ENCODE assay signal across 8 mouse cellular contexts in genomic region chr17:44239030-44239721, GRCm38 (mm10). TPM values are rescaled to one million over a fixed set of nuclear protein-coding genes. Genes with fewer than 3 reads are reported as not detected.
A peak's percentile ranks its signal among the peaks of the same experiment; 100 is the strongest.
DNase-seq lines count a peak whose midpoint lies in the region; ATAC-seq lines count a peak whose summit lies in the region.

No protein-coding gene starts in this region.

- intact Hi-C loops in heart, postnatal 25 days (cut with DNase I), result no loop called here

- peak; percentile 25 for DNase-seq in forebrain, embryonic 10.5 days (ENCODE audit: extremely low spot score, low spot score)
- no peak for DNase-seq in forebrain, embryonic 14.5 days (ENCODE audit: low spot score)
- DNase-seq in embryo, embryonic 9.5 days (ENCODE audit: extremely low spot score), result peak; percentile 54
- peak; percentile 32 for DNase-seq in heart, postnatal 25 days (ENCODE audit: low spot score)
- DNase-seq in large intestine, adult 2 months (ENCODE audit: low read depth, low spot score), result peak; percentile 71
- no peak for DNase-seq in layer of hippocampus, adult 11-12 months (ENCODE audit: low spot score)

- peaks cover 6% of the 10 kb centered on the region for H3K9me3 ChIP-seq in forebrain, embryonic 10.5 days
- no peaks in the 10 kb centered on the region for H3K9me3 ChIP-seq in forebrain, embryonic 14.5 days (replicated peaks; ENCODE audit: control insufficient read depth, low read length)

- peaks cover 6% of the 10 kb centered on the region for H3K27me3 ChIP-seq in forebrain, embryonic 10.5 days (ENCODE audit: poor library complexity, severe bottlenecking)
- no peaks in the 10 kb centered on the region for H3K27me3 ChIP-seq in forebrain, embryonic 14.5 days (replicated peaks; ENCODE audit: control insufficient read depth, insufficient read depth, low read length)

- no peaks in the 10 kb centered on the region for H3K36me3 ChIP-seq in forebrain, embryonic 10.5 days (replicated peaks)
- no peaks in the 10 kb centered on the region for H3K36me3 ChIP-seq in forebrain, embryonic 14.5 days (ENCODE audit: control insufficient read depth, insufficient read depth, low read length)

- H3K4me3 ChIP-seq in forebrain, embryonic 10.5 days, result peak overlapping the region; percentile 31
- H3K4me3 ChIP-seq in forebrain, embryonic 14.5 days (ENCODE audit: low read depth, low read length), result no peak overlapping the region

- no peak for ATAC-seq in forebrain, embryonic 14.5 days
- ATAC-seq in megakaryocyte-erythroid progenitor cell, adult 5-6 weeks (replicated peaks; ENCODE audit: low FRiP score, low TSS enrichment, poor library complexity, severe bottlenecking), result peak; percentile 68
- ATAC-seq in erythroid progenitor cell, adult 5-6 weeks (replicated peaks; ENCODE audit: low FRiP score, poor library complexity, severe bottlenecking), result no peak

- 23% methylated on average over 10 of the region's 10 CpGs for WGBS in forebrain, embryonic 10.5 days
- WGBS in forebrain, embryonic 14.5 days, result 23% methylated on average over 10 of the region's 10 CpGs
- WGBS in large intestine, adult 2 months, result 5% methylated on average over 10 of the region's 10 CpGs

- H3K27ac ChIP-seq in forebrain, embryonic 10.5 days, result peak overlapping the region; percentile 75
- no peak overlapping the region for H3K27ac ChIP-seq in forebrain, embryonic 14.5 days (ENCODE audit: low read depth, low read length)

- no peak overlapping the region for H3K9ac ChIP-seq in forebrain, embryonic 14.5 days (ENCODE audit: low read length)

- H3K4me2 ChIP-seq in forebrain, embryonic 14.5 days (ENCODE audit: low read length), result no peak overlapping the region; the same call in 1 of the 2 replicates

- H3K4me1 ChIP-seq in forebrain, embryonic 10.5 days, result peaks cover 17% of the 10 kb centered on the region
- no peaks in the 10 kb centered on the region for H3K4me1 ChIP-seq in forebrain, embryonic 14.5 days (ENCODE audit: control insufficient read depth, insufficient read depth, low read length)

RNA-seq across cellular contexts. Expression of gene Clic5, which starts 50.8 kb away (rescaled TPM):
- 0.11 and 0.12 TPM in 2 replicates for polyA plus RNA-seq in forebrain, embryonic 10.5 days (2016; fragmentation: Nextera tagmentation; extraction: Ambion mirVana)
- 0.04 and 0.12 TPM in 2 replicates for polyA plus RNA-seq in forebrain, embryonic 14.5 days (2014; fragmentation: Nextera tagmentation; extraction: Ambion mirVana)
- total RNA-seq in heart, postnatal 25 days (2021), result 100 to 1,000 TPM; 114 to 142 TPM
- 19.0 and 45.1 TPM in 2 replicates for polyA plus RNA-seq in large intestine, adult 2 months (2012; rRNA removed)
- 0.72 TPM in 1 of 2 replicates, not detected in the other for total RNA-seq in megakaryocyte-erythroid progenitor cell, adult 5-6 weeks (2014; fragmentation: Nextera tagmentation)
- total RNA-seq in megakaryocyte-erythroid progenitor cell, adult 5-6 weeks (2017), result 0.94 and 1.0 TPM in 2 replicates
- not detected in 2 replicates for total RNA-seq in erythroid progenitor cell, adult 5-6 weeks (2015; ENCODE audit: low replicate concordance)
- total RNA-seq in erythroid progenitor cell, adult 5-6 weeks (2017; ENCODE audit: low replicate concordance), result not detected in 2 replicates

Comparison
In these comparisons a context has a peak if more than half of its experiments do, and no peak if none do; other contexts are left out.
1. DNase-seq: peak in forebrain, embryonic 10.5 days (single experiment), embryo, embryonic 9.5 days (single experiment), heart, postnatal 25 days (single experiment) and large intestine, adult 2 months (single experiment); none in forebrain, embryonic 14.5 days (single experiment) and layer of hippocampus, adult 11-12 months (single experiment).
2. RNA of gene Clic5, which starts 50.8 kb away (total RNA-seq): 114 to 142 TPM in heart, postnatal 25 days; 0.72 to 1.0 TPM in megakaryocyte-erythroid progenitor cell, adult 5-6 weeks and not detected in erythroid progenitor cell, adult 5-6 weeks; every median in the first group is over 10 times any median in the second.